Mouse (Mus musculus) heart, embryonic 10.5 days (tissue): ENCODE data around the gene Matk. TPM values are rescaled to one million over a fixed set of nuclear protein-coding genes. Genes with fewer than 3 reads are reported as not detected.

Source experiments
- DNase-seq: peaks from one replicate; pipeline ENCODE4 v3.0.0-alpha.2; 2017; ENCODE audit warnings: low spot score
- H3K27ac ChIP-seq: fragments of 300-500 bp; sonication (generic); 2 replicates; pipeline ENCODE4 v1.5.1; 2016; ENCODE audit warnings: mild to moderate bottlenecking
- H3K27me3 ChIP-seq: fragments of 300-500 bp; sonication (generic); 2 replicates; pipeline ENCODE4 v1.6.1; 2016; ENCODE audit warnings: mild to moderate bottlenecking; ENCODE audit not compliant: poor library complexity, insufficient read depth, severe bottlenecking
- H3K36me3 ChIP-seq: fragments of 300-500 bp; sonication (generic); 2 replicates; pipeline ENCODE4 v1.6.1; 2016; ENCODE audit warnings: mild to moderate bottlenecking, moderate library complexity
- H3K4me1 ChIP-seq: fragments of 300-500 bp; sonication (generic); 2 replicates; pipeline ENCODE4 v1.6.1; 2016; ENCODE audit warnings: mild to moderate bottlenecking
- H3K4me3 ChIP-seq: fragments of 300-500 bp; sonication (generic); 2 replicates; pipeline ENCODE4 v1.5.1; 2016; ENCODE audit warnings: mild to moderate bottlenecking, moderate library complexity
- H3K9me3 ChIP-seq: fragments of 300-500 bp; sonication (generic); 2 replicates; pipeline ENCODE4 v1.6.1; 2016; ENCODE audit warnings: mild to moderate bottlenecking, moderate library complexity
- WGBS: fragments of 180-500 bp; shearing (Covaris S2); methylation state at CpG from one replicate; pipeline ENCODE4 v1.1.7; 2016; 5-methylcytosine and 5-hydroxymethylcytosine counted together
- microRNA-seq: library from miRNA; unstranded; fragments of <30 nt; microRNA quantifications from one replicate; pipeline ENCODE4, GENCODE M21; 2017
- polyA plus RNA-seq: library from polyadenylated mRNA; unstranded; fragments of >200 nt; fragmentation: Nextera tagmentation; extraction: Ambion mirVana; gene quantifications from 2 replicates; pipeline ENCODE4 v1.2.1, GENCODE M21; 2016

Gene Matk
- polyA plus RNA-seq, 1 experiment from 2014 or later = 2.2 TPM

DNA sequence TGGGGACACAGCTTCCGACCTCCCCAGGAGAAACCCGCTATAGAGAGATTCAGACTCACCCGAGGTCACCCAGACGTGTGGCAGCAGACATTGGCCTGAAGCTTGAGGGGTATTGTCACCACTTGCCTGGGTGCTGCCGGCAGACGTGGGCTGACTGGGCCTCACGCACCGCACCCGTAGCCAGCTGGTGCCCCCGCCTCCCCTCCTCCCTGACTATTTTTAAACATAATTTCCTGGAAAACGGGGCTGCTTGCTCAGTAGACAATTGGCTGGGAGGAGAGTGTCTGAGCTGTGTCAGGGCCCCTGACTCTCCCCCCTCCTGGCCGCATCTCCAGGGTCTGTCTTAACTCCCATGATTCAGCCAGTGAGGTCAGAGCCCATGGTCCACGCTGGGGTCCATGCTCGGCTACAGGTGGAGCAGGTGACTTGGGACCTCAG lies 50.1 kb downstream of the Matk start:
- WGBS = 30% methylated on average over 14 of the region's 14 CpGs

GRCm38 (mm10) chr10:81303258-81303657 lies 50.5 kb downstream of the Matk start:
- Histone ChIP-seq H3K4me1 (peaks cover 69% of the 10 kb centered on the region), H3K27me3 (no peaks in the 10 kb centered on the region), H3K36me3 (peaks cover 36% of the 10 kb centered on the region), H3K4me3 (peak overlapping the region; percentile 30), H3K9me3 (no peaks in the 10 kb centered on the region), H3K27ac (peak overlapping the region; percentile 79)
- 60% methylated on average over 10 of the region's 10 CpGs for WGBS
- DNase-seq = no peak

More for the DNA sequence above, 50.1 kb downstream of the Matk start:
- Histone ChIP-seq H3K9me3 (no peaks in the 10 kb centered on the region), H3K27ac (peak overlapping the region; percentile 79), H3K27me3 (no peaks in the 10 kb centered on the region), H3K36me3 (peaks cover 32% of the 10 kb centered on the region), H3K4me1 (peaks cover 74% of the 10 kb centered on the region), H3K4me3 (peak overlapping the region; percentile 30)
- DNase-seq = peak; percentile 91

DNA sequence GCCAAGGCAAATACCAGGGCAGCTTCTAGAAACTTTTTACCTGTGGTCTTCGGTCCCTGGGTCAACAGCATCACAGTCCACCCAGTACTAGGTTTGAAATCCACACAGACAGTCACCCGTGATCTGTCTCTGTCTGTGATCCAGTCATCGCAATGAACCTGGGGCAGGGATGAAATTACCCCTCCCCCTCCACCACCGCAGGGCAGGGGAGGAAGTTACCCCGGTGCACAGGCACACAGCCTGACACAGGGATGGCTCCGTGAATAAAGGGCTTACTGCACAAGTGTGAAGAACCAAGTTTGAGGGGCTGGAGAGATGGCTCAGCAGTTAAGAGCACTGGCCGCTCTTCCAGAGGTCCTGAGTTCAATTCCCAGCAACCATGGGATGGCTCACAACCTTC lies 51.0 kb downstream of the Matk start:
- WGBS = 72% methylated on average over 7 of the region's 7 CpGs
- Histone ChIP-seq H3K4me3 (0 out of 2 replicates have a peak overlapping the region, but pooled peaks have one; percentile 30), H3K4me1 (peaks cover 64% of the 10 kb centered on the region), H3K27me3 (no peaks in the 10 kb centered on the region), H3K27ac (peak overlapping the region; percentile 79; the same call in 1 of the 2 replicates), H3K9me3 (no peaks in the 10 kb centered on the region), H3K36me3 (peaks cover 35% of the 10 kb centered on the region)
- DNase-seq = no peak

GRCm38 (mm10) chr10:81304597-81305238 lies 52.0 kb downstream of the Matk start:
- peaks cover 44% of the 10 kb centered on the region for H3K36me3 ChIP-seq
- no peak overlapping the region for H3K27ac ChIP-seq
- H3K27me3 ChIP-seq = no peaks in the 10 kb centered on the region
- H3K4me3 ChIP-seq = no peak overlapping the region; the same call in 1 of the 2 replicates
- no peaks in the 10 kb centered on the region for H3K9me3 ChIP-seq
- no peak for DNase-seq
- peaks cover 55% of the 10 kb centered on the region for H3K4me1 ChIP-seq
- 24% methylated on average over 9 of the region's 9 CpGs for WGBS

DNA sequence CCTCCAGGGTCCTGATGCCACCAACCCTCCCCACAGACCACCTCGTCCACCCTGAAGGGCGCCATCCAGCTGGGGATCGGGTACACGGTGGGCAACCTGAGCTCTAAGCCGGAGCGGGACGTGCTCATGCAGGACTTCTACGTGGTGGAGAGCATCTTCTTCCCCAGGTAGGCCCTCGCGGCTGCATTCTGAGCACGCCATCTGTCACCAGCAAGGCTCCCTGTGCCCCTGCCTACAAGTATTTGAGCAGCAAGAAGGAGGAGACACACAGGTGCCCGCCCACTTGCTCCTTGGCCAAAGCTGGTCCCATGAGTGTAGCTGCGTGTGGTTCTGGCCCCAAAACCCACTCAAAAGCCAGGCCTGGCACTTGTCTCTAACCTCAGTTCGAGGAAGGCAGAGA lies 52.9 kb downstream of the Matk start:
- no peak overlapping the region for H3K4me3 ChIP-seq
- 90% methylated on average over 14 of the region's 14 CpGs for WGBS
- H3K27me3 ChIP-seq = no peaks in the 10 kb centered on the region
- H3K9me3 ChIP-seq = no peaks in the 10 kb centered on the region
- H3K27ac ChIP-seq = no peak overlapping the region
- H3K4me1 ChIP-seq = peaks cover 45% of the 10 kb centered on the region
- DNase-seq = no peak
- peaks cover 54% of the 10 kb centered on the region for H3K36me3 ChIP-seq

- H3K4me1 ChIP-seq = peaks cover 40% of the 10 kb centered on the region
- no peaks in the 10 kb centered on the region for H3K27me3 ChIP-seq
- WGBS = 90% methylated on average over 12 of the region's 12 CpGs
- no peak for DNase-seq
- no peaks in the 10 kb centered on the region for H3K9me3 ChIP-seq
- H3K36me3 ChIP-seq = peaks cover 59% of the 10 kb centered on the region
- no peak overlapping the region for H3K4me3 ChIP-seq
- H3K27ac ChIP-seq = no peak overlapping the region
Observed at GRCm38 (mm10) chr10:81306173-81306668, 53.5 kb downstream of the Matk start.

DNA sequence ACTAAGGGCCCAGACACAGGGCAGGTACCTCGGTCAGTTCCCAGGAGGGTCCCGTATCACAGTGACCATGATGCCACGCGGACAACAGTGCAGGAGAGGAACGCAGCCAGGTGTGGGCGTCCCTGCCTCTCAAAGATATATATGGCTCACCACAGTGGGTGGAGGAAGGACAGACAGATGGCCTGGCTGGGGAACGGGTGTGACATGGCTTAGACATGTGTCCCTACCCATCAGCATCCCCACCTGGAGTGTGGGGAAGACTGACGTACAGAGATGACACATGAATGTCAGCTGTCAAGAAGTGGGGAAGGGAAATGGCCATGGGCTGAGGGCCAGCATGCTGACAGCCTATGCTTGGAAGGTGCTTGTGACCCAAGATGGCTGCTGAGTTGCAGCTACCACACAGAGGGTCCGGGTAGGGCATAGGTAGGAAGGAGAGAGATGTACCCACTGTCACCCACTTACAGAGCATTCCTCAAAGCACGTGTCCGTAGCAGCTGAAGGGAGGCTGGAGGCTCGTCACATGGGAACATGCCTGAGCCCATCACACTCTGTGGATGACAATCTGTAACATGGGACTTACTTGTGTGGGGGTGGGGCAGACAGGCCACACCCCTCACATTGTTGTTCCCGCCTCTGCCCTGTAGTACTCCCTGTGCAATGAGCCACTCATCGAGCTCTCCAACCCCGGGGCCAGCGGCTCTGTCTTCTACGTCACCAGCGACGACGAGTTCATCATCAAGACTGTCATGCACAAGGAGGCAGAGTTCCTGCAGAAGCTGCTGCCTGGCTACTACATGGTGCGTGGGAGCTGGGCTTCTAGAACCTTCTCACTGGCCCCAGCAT lies 54.3 kb downstream of the Matk start:
- DNase-seq = no peak
- peaks cover 31% of the 10 kb centered on the region for H3K4me1 ChIP-seq
- H3K4me3 ChIP-seq = no peak overlapping the region
- no peaks in the 10 kb centered on the region for H3K9me3 ChIP-seq
- H3K27ac ChIP-seq = no peak overlapping the region
- WGBS = 91% methylated on average over 21 of the region's 21 CpGs
- no peaks in the 10 kb centered on the region for H3K27me3 ChIP-seq
- H3K36me3 ChIP-seq = peaks cover 68% of the 10 kb centered on the region

DNA sequence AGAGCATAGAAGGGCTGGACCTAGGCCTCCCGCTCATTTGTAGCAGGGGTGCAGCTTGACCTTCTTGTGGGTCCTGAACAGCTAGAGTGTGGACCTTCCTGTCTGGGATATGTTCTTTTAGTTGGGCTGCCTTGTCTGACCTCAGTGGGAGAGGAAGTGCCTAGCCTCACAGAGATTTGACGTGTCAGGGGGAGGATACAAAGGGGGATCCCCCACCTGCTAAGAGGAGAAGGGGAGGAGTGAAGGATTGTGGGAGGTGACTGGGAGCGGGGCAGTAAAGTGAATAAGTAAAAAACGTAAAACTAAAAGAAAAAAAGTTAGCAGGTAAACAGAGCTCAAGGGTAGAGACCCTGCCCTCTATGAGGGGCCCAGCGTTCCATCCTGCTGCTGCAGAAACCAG lies 56.8 kb downstream of the Matk start:
- H3K27ac ChIP-seq = no peak overlapping the region
- peaks cover 92% of the 10 kb centered on the region for H3K36me3 ChIP-seq
- peaks cover 16% of the 10 kb centered on the region for H3K4me1 ChIP-seq
- H3K9me3 ChIP-seq = no peaks in the 10 kb centered on the region
- H3K27me3 ChIP-seq = no peaks in the 10 kb centered on the region
- H3K4me3 ChIP-seq = no peak overlapping the region
- no peak for DNase-seq
- WGBS = 90% methylated on average over 5 of the region's 5 CpGs

Small RNAs within 50 kb of the gene (microRNA-seq; reads per million reads assigned to microRNA genes)
- gene Mir3057 = 23.5 reads per million, percentile 34 among the genes with 10 or more reads in this experiment

Other genes with a start within 250 kb of the Matk start
- gene Gng7, start 238.0 kb upstream of the Matk start, polyA plus RNA-seq = 1.5 and 2.1 TPM in 2 replicates
- gene Diras1, start 227.3 kb upstream of the Matk start, polyA plus RNA-seq = 0.08 and 0.11 TPM in 2 replicates
- 8.9 and 10.7 TPM in 2 replicates for gene Slc39a3, start 215.5 kb upstream of the Matk start, polyA plus RNA-seq
- gene Sgta, start 192.8 kb upstream of the Matk start, polyA plus RNA-seq = 197 and 226 TPM in 2 replicates
- 58.0 and 73.9 TPM in 2 replicates for gene Thop1, start 182.9 kb upstream of the Matk start, polyA plus RNA-seq
- 0.43 and 2.4 TPM in 2 replicates for gene Creb3l3, start 154.1 kb upstream of the Matk start, polyA plus RNA-seq
- 173 and 196 TPM in 2 replicates for gene Map2k2, start 147.0 kb upstream of the Matk start, polyA plus RNA-seq
- gene Zbtb7a, start 117.7 kb upstream of the Matk start, polyA plus RNA-seq = 17.6 and 18.6 TPM in 2 replicates
- 53.5 and 62.2 TPM in 2 replicates for gene Pias4, start 85.0 kb upstream of the Matk start, polyA plus RNA-seq
- 447 and 460 TPM in 2 replicates for gene Eef2, start 76.3 kb upstream of the Matk start, polyA plus RNA-seq
- 56.3 and 78.7 TPM in 2 replicates for gene Dapk3, start 69.9 kb upstream of the Matk start, polyA plus RNA-seq
- gene 4930442H23Rik, start 69.1 kb upstream of the Matk start, polyA plus RNA-seq = not detected in 2 replicates
- 2.7 and 3.8 TPM in 2 replicates for gene Nmrk2, start 50.9 kb upstream of the Matk start, polyA plus RNA-seq
- 0.28 and 0.37 TPM in 2 replicates for gene Atcay, start 22.1 kb upstream of the Matk start, polyA plus RNA-seq
- 4.9 and 5.6 TPM in 2 replicates for gene Zfr2, start 19.8 kb upstream of the Matk start, polyA plus RNA-seq
- 284 and 285 TPM in 2 replicates for gene Mrpl54, start 14.0 kb downstream of the Matk start, polyA plus RNA-seq
- 56.5 and 57.0 TPM in 2 replicates for gene Apba3, start 14.0 kb downstream of the Matk start, polyA plus RNA-seq
- gene Tjp3, start 38.6 kb downstream of the Matk start, polyA plus RNA-seq = 1.8 and 4.4 TPM in 2 replicates
- gene Pip5k1c, start 40.0 kb downstream of the Matk start, polyA plus RNA-seq = 42.6 and 55.9 TPM in 2 replicates
- gene Cactin, start 68.2 kb downstream of the Matk start, polyA plus RNA-seq = 37.2 and 51.6 TPM in 2 replicates
- gene Tbxa2r, start 75.8 kb downstream of the Matk start, polyA plus RNA-seq = 10.8 and 15.6 TPM in 2 replicates
- gene Gipc3, start 90.3 kb downstream of the Matk start, polyA plus RNA-seq = not detected in 2 replicates
- gene Hmg20b, start 97.5 kb downstream of the Matk start, polyA plus RNA-seq = 100 and 109 TPM in 2 replicates
- gene Mfsd12, start 104.6 kb downstream of the Matk start, polyA plus RNA-seq = 10.3 and 12.8 TPM in 2 replicates
- gene 4930404N11Rik, start 112.9 kb downstream of the Matk start, polyA plus RNA-seq = 1.1 and 1.4 TPM in 2 replicates
- gene Fzr1, start 125.6 kb downstream of the Matk start, polyA plus RNA-seq = 105 and 117 TPM in 2 replicates
- gene Dohh, start 131.5 kb downstream of the Matk start, polyA plus RNA-seq = 100 and 105 TPM in 2 replicates
- 2.2 and 3.1 TPM in 2 replicates for gene Gm48551, start 131.5 kb downstream of the Matk start, polyA plus RNA-seq
- 1.1 and 1.7 TPM in 2 replicates for gene Gm48552, start 136.1 kb downstream of the Matk start, polyA plus RNA-seq
- 3.4 and 4.0 TPM in 2 replicates for gene Smim24, start 140.1 kb downstream of the Matk start, polyA plus RNA-seq
- 23.0 and 24.3 TPM in 2 replicates for gene Nfic, start 202.7 kb downstream of the Matk start, polyA plus RNA-seq
- gene Celf5, start 229.8 kb downstream of the Matk start, polyA plus RNA-seq = 0.10 and 0.18 TPM in 2 replicates
- gene Ncln, start 243.5 kb downstream of the Matk start, polyA plus RNA-seq = 75.3 and 86.1 TPM in 2 replicates
- gene S1pr4, start 247.2 kb downstream of the Matk start, polyA plus RNA-seq = 0.46 and 0.83 TPM in 2 replicates